Mouse (Mus musculus) liver, postnatal 0 days (tissue): ENCODE data around the gene Flad1. TPM values are rescaled to one million over a fixed set of nuclear protein-coding genes. Genes with fewer than 3 reads are reported as not detected.

ENCODE experiments used
- ATAC-seq: fragments of 200-750 bp; cut with Nextera tagmentation; 2 replicates; pipeline ENCODE4 v1.8.0; 2017; ENCODE audit warnings: mild to moderate bottlenecking, moderate library complexity
- DNase-seq: peaks from one replicate; pipeline ENCODE4 v3.0.0-alpha.2; 2016
- H3K27ac ChIP-seq: fragments of 300-500 bp; sonication (generic); 2 replicates; pipeline ENCODE4 v1.5.1; 2014; ENCODE audit warnings: antibody characterized with exemption, moderate library complexity, mild to moderate bottlenecking, low read depth
- H3K27me3 ChIP-seq: fragments of 300-500 bp; sonication (generic); 2 replicates; pipeline ENCODE4 v1.6.1; 2014; ENCODE audit warnings: low read length, control low read depth, mixed read lengths; ENCODE audit not compliant: insufficient read depth
- H3K36me3 ChIP-seq: fragments of 300-500 bp; sonication (generic); replicated peaks from 2 replicates; pipeline ENCODE4 v1.6.1; 2014; ENCODE audit warnings: mild to moderate bottlenecking, control low read depth, low read length, moderate library complexity, mixed read lengths; ENCODE audit not compliant: insufficient read depth
- H3K4me1 ChIP-seq: fragments of 300-500 bp; sonication (generic); 2 replicates; pipeline ENCODE4 v1.6.1; 2014; ENCODE audit warnings: antibody characterized with exemption, mild to moderate bottlenecking, control low read depth; ENCODE audit not compliant: insufficient read depth
- H3K4me2 ChIP-seq: fragments of 300-500 bp; sonication (generic); 2 replicates; pipeline ENCODE4 v1.6.1; 2014; ENCODE audit warnings: low read depth, mild to moderate bottlenecking, low read length, moderate library complexity, mixed read lengths
- H3K4me3 ChIP-seq: fragments of 300-500 bp; sonication (generic); 2 replicates; pipeline ENCODE4 v1.5.1; 2014; ENCODE audit warnings: low read depth, low read length
- H3K9ac ChIP-seq: fragments of 300-500 bp; sonication (generic); replicated peaks from 2 replicates; pipeline ENCODE4 v1.6.1; 2014; ENCODE audit warnings: mild to moderate bottlenecking, moderate library complexity
- H3K9me3 ChIP-seq: fragments of 300-500 bp; sonication (generic); 2 replicates; pipeline ENCODE4 v1.6.1; 2016; ENCODE audit warnings: mild to moderate bottlenecking, control low read depth, low read length, mixed read lengths
- CTCF ChIP-seq: sonication (generic); IDR thresholded peaks from 2 replicates; pipeline ENCODE4 v1.5.1; 2016; ENCODE audit warnings: antibody characterized with exemption, low read depth
- EP300 ChIP-seq: IDR thresholded peaks from 2 replicates; pipeline ENCODE4 v1.6.1; 2016; ENCODE audit warnings: antibody characterized with exemption, low read depth, mild to moderate bottlenecking
- WGBS: fragments of 180-500 bp; shearing (Covaris S2); extraction: QIAGEN DNeasy Blood & Tissue Kit; methylation state at CpG from one replicate; pipeline ENCODE4 v1.1.7; 2014; ENCODE audit not compliant: insufficient replicate concordance; 5-methylcytosine and 5-hydroxymethylcytosine counted together
- polyA plus RNA-seq: library from polyadenylated mRNA; unstranded; fragments of >200 nt; fragmentation: Nextera tagmentation; extraction: Ambion mirVana; gene quantifications from 2 replicates; pipeline ENCODE4 v1.2.1, GENCODE M21; 2015

Flad1 gene
- polyA plus RNA-seq, 1 experiment from 2014 or later: 18.8 TPM

DNA sequence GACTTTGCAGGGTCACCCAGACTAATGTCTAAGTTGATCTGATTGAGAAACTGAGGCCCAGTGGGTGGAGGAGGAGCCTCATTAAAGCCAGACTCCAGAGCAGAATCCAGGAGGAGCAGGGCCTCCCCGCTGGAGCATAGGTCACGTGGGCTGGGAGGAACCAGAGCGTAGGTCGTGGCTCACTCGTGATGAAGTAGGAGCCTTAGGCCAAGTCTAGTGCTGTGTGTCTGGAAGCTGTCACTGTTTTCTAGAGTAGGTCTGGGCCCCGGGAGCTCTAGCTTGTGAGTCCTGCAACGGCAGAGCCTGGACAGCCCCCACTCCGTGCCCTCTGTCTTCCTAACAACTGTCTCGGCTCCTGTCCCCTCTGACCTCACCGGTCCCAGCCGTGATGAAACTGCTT is 44.3 kb downstream of the Flad1 start:
- no peaks in the 10 kb centered on the region for H3K36me3 ChIP-seq
- H3K27ac ChIP-seq: no peak overlapping the region
- H3K9ac ChIP-seq: no peak overlapping the region
- ATAC-seq (peak; percentile 48), DNase-seq (peak; percentile 17)
- no peak overlapping the region for H3K4me3 ChIP-seq
- no peak overlapping the region for H3K4me2 ChIP-seq
- no peaks in the 10 kb centered on the region for H3K9me3 ChIP-seq
- no peak for TF ChIP-seq EP300
- no peak for TF ChIP-seq CTCF
- no peaks in the 10 kb centered on the region for H3K27me3 ChIP-seq
- 57% methylated on average over 11 of the region's 11 CpGs for WGBS
- no peaks in the 10 kb centered on the region for H3K4me1 ChIP-seq

DNA sequence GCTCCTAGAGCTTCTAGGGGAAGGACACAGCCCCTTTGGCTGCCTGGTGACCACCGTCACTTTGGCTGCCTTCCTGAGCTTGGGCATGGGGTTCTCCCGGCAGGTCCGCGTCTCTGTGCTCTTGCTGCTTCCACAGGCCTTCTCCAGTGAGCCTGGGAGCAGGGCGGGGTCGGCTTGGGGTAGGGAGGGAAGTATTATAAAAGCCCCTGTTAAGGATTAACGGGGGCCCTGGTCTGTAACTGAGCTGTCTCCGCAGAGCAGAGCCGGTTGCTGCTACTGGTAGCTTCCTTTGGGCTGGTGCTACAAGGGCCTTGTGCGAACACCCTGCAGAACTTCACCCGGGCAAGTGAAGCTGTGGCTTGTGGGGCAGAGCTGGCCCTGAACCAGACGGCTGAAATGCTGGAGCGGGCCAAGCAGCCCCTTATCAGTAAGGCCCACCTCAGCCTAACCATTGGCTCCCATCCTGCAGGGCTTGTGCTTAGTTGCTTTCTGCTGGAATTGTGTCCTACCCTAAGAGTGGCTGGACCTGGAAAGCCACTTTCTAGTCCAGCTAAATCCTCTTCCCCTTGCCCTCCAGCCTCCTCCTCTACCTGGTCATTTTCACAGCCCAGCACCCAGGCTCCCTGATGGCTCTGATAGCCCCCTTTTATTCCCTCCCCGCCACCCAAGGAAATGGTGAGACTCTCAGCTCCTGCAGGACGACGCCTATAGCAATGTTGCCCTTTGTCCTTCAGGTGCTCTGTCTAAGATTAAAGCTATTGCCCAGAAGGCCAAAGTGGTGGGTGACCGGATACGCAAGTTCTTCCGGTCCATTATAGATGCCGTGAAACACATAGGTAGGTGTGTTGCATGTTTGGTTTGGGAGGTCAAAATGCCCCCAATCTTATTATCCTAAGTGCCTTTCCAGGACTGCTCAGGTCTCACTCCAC is 45.9 kb downstream of the Flad1 start:
- H3K4me3 ChIP-seq: no peak overlapping the region
- no peak for TF ChIP-seq EP300
- no peak for TF ChIP-seq CTCF
- no peak overlapping the region for H3K4me2 ChIP-seq
- DNase-seq: no peak
- H3K27ac ChIP-seq: no peak overlapping the region
- ATAC-seq: no peak
- 70% methylated on average over 20 of the region's 20 CpGs for WGBS
- no peaks in the 10 kb centered on the region for H3K4me1 ChIP-seq
- no peaks in the 10 kb centered on the region for H3K27me3 ChIP-seq
- no peak overlapping the region for H3K9ac ChIP-seq
- no peaks in the 10 kb centered on the region for H3K36me3 ChIP-seq
- no peaks in the 10 kb centered on the region for H3K9me3 ChIP-seq

DNA sequence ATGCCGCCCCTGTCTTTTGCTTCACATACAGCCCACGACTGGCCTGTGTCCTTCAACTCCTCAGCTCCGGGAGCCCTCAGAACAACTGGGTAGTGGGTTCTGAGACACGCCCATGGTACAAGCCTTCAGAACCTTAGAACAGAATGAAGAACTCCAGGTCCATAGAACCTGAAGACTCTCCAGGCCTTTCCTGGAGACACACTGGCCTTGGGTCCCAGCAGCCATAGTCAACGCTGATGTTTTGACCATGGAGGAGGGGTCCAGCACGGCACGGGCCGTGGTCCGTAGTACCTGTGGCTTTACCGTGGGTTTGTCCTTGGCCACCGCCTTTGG is 46.6 kb downstream of the Flad1 start, which contains the start of gene Dcst1:
Dcst1 (minus strand) TSS at position 101 of the 333 bp plus-strand sequence.
- no peak for ATAC-seq
- Histone ChIP-seq H3K4me1 (no peaks in the 10 kb centered on the region), H3K4me3 (no peak within 1 kb of the TSS), H3K36me3 (no peaks in the 10 kb centered on the region), H3K27ac (no peak within 1 kb of the TSS), H3K4me2 (no peak within 1 kb of the TSS), H3K9ac (no peak within 1 kb of the TSS), H3K27me3 (no peaks in the 10 kb centered on the region), H3K9me3 (no peaks in the 10 kb centered on the region)
- 70% methylated on average over 11 of the region's 11 CpGs for WGBS
- DNase-seq: no peak
- TF ChIP-seq CTCF: no peak
- TF ChIP-seq EP300: no peak

DNA sequence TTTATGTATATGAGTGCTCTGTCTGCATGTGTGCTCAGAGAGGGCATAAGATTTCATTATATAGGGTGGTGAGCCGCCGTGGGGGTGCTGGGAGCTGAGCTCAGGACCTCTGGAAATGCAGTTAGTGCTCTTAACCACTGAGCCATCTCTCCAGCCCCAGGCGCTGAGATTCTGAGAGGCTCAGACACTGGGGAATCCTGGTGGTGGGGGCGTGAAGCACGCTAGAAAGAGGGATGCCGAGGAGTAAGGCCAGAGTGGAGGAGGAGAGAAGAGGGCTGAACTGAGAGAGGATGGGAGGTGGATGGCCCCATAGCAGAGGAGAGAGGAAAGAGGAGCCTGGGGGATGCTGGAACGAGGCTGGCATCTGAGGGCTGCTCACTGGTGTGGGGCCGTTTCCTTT is 47.0 kb downstream of the Flad1 start:
- no peak overlapping the region for H3K9ac ChIP-seq
- TF ChIP-seq EP300: no peak
- TF ChIP-seq CTCF: no peak
- DNase-seq (no peak), ATAC-seq (no peak)
- no peak overlapping the region for H3K27ac ChIP-seq
- H3K9me3 ChIP-seq: no peaks in the 10 kb centered on the region
- no peaks in the 10 kb centered on the region for H3K4me1 ChIP-seq
- H3K27me3 ChIP-seq: no peaks in the 10 kb centered on the region
- no peaks in the 10 kb centered on the region for H3K36me3 ChIP-seq
- no peak overlapping the region for H3K4me2 ChIP-seq
- no peak overlapping the region for H3K4me3 ChIP-seq
- 74% methylated on average over 8 of the region's 8 CpGs for WGBS

DNA sequence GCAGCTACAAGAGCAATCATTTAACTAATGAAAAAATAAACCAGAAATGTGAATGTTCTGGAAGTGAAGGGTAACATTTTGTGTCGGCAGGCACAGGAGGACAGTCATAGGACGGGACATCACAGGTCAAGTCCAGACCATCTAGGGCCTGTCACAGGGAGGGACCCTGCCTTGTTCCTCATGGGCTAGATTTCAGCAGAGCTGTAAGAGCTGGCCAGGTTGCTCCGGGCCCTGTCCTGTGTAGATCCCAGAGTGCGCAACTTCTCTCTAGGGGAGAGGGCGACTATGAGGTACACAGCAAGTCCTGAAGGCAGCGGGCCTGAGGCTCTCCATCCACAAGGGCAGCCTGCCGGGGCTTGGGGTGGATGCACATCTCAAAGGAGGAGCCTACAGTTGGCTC is 50.0 kb downstream of the Flad1 start, which contains the start of gene Dcst2:
Dcst2 (plus strand) TSS at position 301 of the 400 bp plus-strand sequence.
- Histone ChIP-seq H3K9me3 (no peaks in the 10 kb centered on the region), H3K36me3 (no peaks in the 10 kb centered on the region), H3K27me3 (no peaks in the 10 kb centered on the region), H3K4me1 (no peaks in the 10 kb centered on the region), H3K4me3 (no peak within 1 kb of the TSS), H3K4me2 (no peak within 1 kb of the TSS), H3K9ac (no peak within 1 kb of the TSS), H3K27ac (no peak within 1 kb of the TSS)
- TF ChIP-seq EP300: no peak
- TF ChIP-seq CTCF: no peak
- DNase-seq: no peak
- 80% methylated on average over 7 of the region's 7 CpGs for WGBS
- ATAC-seq: no peak

DNA sequence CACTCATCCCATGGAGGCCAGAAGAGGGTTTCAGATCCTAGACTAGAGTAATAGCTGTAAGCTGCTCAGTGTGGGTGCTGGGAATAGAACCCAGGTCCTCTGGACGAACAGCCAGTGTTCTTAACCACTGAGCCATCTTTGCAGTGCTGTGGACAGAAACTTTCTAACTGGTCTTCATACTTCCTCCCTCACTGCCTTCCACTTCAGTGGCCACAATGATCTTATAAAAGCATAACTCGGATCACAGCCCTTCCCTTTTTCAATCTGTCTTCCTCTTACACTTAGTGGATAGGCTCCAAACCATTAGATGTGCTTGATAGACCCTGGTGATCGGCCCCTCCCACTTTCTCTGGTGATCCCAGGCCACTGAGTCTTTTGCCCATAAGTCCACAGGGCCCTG is 51.4 kb downstream of the Flad1 start:
- Histone ChIP-seq H3K36me3 (no peaks in the 10 kb centered on the region), H3K27me3 (no peaks in the 10 kb centered on the region), H3K27ac (no peak overlapping the region), H3K4me1 (no peaks in the 10 kb centered on the region), H3K9me3 (no peaks in the 10 kb centered on the region), H3K4me2 (no peak overlapping the region), H3K4me3 (no peak overlapping the region), H3K9ac (no peak overlapping the region)
- 42% methylated on average over 3 of the region's 3 CpGs for WGBS
- no peak for ATAC-seq
- TF ChIP-seq EP300: no peak
- no peak for TF ChIP-seq CTCF
- no peak for DNase-seq
